Mouse (Mus musculus) hindbrain, embryonic 10.5 days (tissue): ENCODE measurements around the gene Cep63. TPM values are rescaled to one million over a fixed set of nuclear protein-coding genes. Genes with fewer than 3 reads are reported as not detected.

ENCODE experiments used
- DNase-seq: peaks from one replicate; pipeline ENCODE4 v3.0.0-alpha.2; 2017; ENCODE audit warnings: low spot score
- H3K27ac ChIP-seq: fragments of 300-500 bp; sonication (generic); 2 replicates; pipeline ENCODE4 v1.5.1; 2016; ENCODE audit warnings: mild to moderate bottlenecking, moderate library complexity
- H3K27me3 ChIP-seq: fragments of 300-500 bp; sonication (generic); 2 replicates; pipeline ENCODE4 v1.6.1; 2016; ENCODE audit warnings: mild to moderate bottlenecking; ENCODE audit not compliant: poor library complexity, insufficient read depth, severe bottlenecking
- H3K36me3 ChIP-seq: fragments of 300-500 bp; sonication (generic); 2 replicates; pipeline ENCODE4 v1.6.1; 2016; ENCODE audit warnings: mild to moderate bottlenecking, moderate library complexity
- H3K4me1 ChIP-seq: fragments of 300-500 bp; sonication (generic); replicated peaks from 2 replicates; pipeline ENCODE4 v1.6.1; 2016; ENCODE audit warnings: mild to moderate bottlenecking
- H3K4me3 ChIP-seq: fragments of 300-500 bp; sonication (generic); 2 replicates; pipeline ENCODE4 v1.5.1; 2016; ENCODE audit warnings: mild to moderate bottlenecking, moderate library complexity
- H3K9me3 ChIP-seq: fragments of 300-500 bp; sonication (generic); 2 replicates; pipeline ENCODE4 v1.6.1; 2016; ENCODE audit warnings: mild to moderate bottlenecking, moderate library complexity
- WGBS: fragments of 180-500 bp; shearing (Covaris S2); methylation state at CpG from one replicate; pipeline ENCODE4 v1.1.7; 2016; 5-methylcytosine and 5-hydroxymethylcytosine counted together
- polyA plus RNA-seq: library from polyadenylated mRNA; unstranded; fragments of >200 nt; fragmentation: Nextera tagmentation; extraction: Ambion mirVana; gene quantifications from 2 replicates; pipeline ENCODE4 v1.2.1, GENCODE M21; 2016

Cep63 gene
- polyA plus RNA-seq, 1 experiment from 2014 or later, result 45.2 TPM

GRCm38 (mm10) chr9:102643071-102643485, 16.7 kb upstream of the Cep63 start:
- Histone ChIP-seq H3K4me1 (peaks cover 53% of the 10 kb centered on the region), H3K36me3 (no peaks in the 10 kb centered on the region), H3K27me3 (no peaks in the 10 kb centered on the region), H3K9me3 (no peaks in the 10 kb centered on the region), H3K4me3 (no peak overlapping the region), H3K27ac (peak overlapping the region; percentile 87)
- peak; percentile 54 for DNase-seq
- WGBS, result 41% methylated on average over 8 of the region's 8 CpGs

- WGBS, result 77% methylated on average over 6 of the region's 6 CpGs
- Histone ChIP-seq H3K27ac (0 out of 2 replicates have a peak overlapping the region, but pooled peaks have one; percentile 25), H3K4me1 (peaks cover 64% of the 10 kb centered on the region), H3K27me3 (no peaks in the 10 kb centered on the region), H3K4me3 (no peak overlapping the region), H3K36me3 (no peaks in the 10 kb centered on the region), H3K9me3 (no peaks in the 10 kb centered on the region)
- no peak for DNase-seq
These were observed 15.2 kb upstream of the Cep63 start for GRCm38 (mm10) chr9:102641531-102641930.

GRCm38 (mm10) chr9:102639510-102639909, 13.2 kb upstream of the Cep63 start:
- WGBS, result 86% methylated on average over 8 of the region's 8 CpGs
- H3K9me3 ChIP-seq, result no peaks in the 10 kb centered on the region
- H3K36me3 ChIP-seq, result peaks cover 6% of the 10 kb centered on the region
- no peaks in the 10 kb centered on the region for H3K27me3 ChIP-seq
- no peak overlapping the region for H3K4me3 ChIP-seq
- peaks cover 47% of the 10 kb centered on the region for H3K4me1 ChIP-seq
- no peak for DNase-seq
- no peak overlapping the region for H3K27ac ChIP-seq

- WGBS, result 75% methylated on average over 7 of the region's 7 CpGs
- no peaks in the 10 kb centered on the region for H3K9me3 ChIP-seq
- no peak for DNase-seq
- no peak overlapping the region for H3K4me3 ChIP-seq
- H3K36me3 ChIP-seq, result peaks cover 12% of the 10 kb centered on the region
- H3K27me3 ChIP-seq, result no peaks in the 10 kb centered on the region
- H3K4me1 ChIP-seq, result peaks cover 41% of the 10 kb centered on the region
- H3K27ac ChIP-seq, result no peak overlapping the region
These were observed 12.6 kb upstream of the Cep63 start for GRCm38 (mm10) chr9:102638963-102639362.

- Histone ChIP-seq H3K27ac (peak overlapping the region; percentile 67), H3K9me3 (no peaks in the 10 kb centered on the region), H3K27me3 (no peaks in the 10 kb centered on the region), H3K4me1 (peaks cover 23% of the 10 kb centered on the region), H3K36me3 (peaks cover 19% of the 10 kb centered on the region), H3K4me3 (no peak overlapping the region)
- WGBS, result 79% methylated on average over 4 of the region's 4 CpGs
- no peak for DNase-seq
These were observed 10.8 kb upstream of the Cep63 start for GRCm38 (mm10) chr9:102637115-102637514.

GRCm38 (mm10) chr9:102636553-102636952, 10.2 kb upstream of the Cep63 start:
- H3K27ac ChIP-seq, result peak overlapping the region; percentile 67
- H3K36me3 ChIP-seq, result peaks cover 24% of the 10 kb centered on the region
- no peak overlapping the region for H3K4me3 ChIP-seq
- 6% methylated on average over 4 of the region's 4 CpGs for WGBS
- H3K4me1 ChIP-seq, result peaks cover 19% of the 10 kb centered on the region
- no peaks in the 10 kb centered on the region for H3K27me3 ChIP-seq
- peak; percentile 61 for DNase-seq
- H3K9me3 ChIP-seq, result no peaks in the 10 kb centered on the region

GRCm38 (mm10) chr9:102634453-102634852, 8.1 kb upstream of the Cep63 start:
- no peaks in the 10 kb centered on the region for H3K9me3 ChIP-seq
- no peak overlapping the region for H3K4me3 ChIP-seq
- peaks cover 19% of the 10 kb centered on the region for H3K4me1 ChIP-seq
- H3K27ac ChIP-seq, result no peak overlapping the region
- H3K36me3 ChIP-seq, result peaks cover 34% of the 10 kb centered on the region
- H3K27me3 ChIP-seq, result no peaks in the 10 kb centered on the region
- 91% methylated on average over 8 of the region's 8 CpGs for WGBS
- DNase-seq, result no peak

GRCm38 (mm10) chr9:102632923-102633537, 6.7 kb upstream of the Cep63 start:
- WGBS, result 43% methylated on average over 1 of the region's 1 CpGs
- H3K9me3 ChIP-seq, result no peaks in the 10 kb centered on the region
- H3K27ac ChIP-seq, result 0 out of 2 replicates have a peak overlapping the region, but pooled peaks have one; percentile 59
- no peaks in the 10 kb centered on the region for H3K27me3 ChIP-seq
- H3K36me3 ChIP-seq, result peaks cover 34% of the 10 kb centered on the region
- DNase-seq, result peak; percentile 39
- H3K4me1 ChIP-seq, result peaks cover 12% of the 10 kb centered on the region
- H3K4me3 ChIP-seq, result no peak overlapping the region

- WGBS, result 96% methylated on average over 4 of the region's 4 CpGs
- peaks cover 34% of the 10 kb centered on the region for H3K36me3 ChIP-seq
- no peaks in the 10 kb centered on the region for H3K9me3 ChIP-seq
- DNase-seq, result no peak
- H3K27me3 ChIP-seq, result no peaks in the 10 kb centered on the region
- H3K4me3 ChIP-seq, result no peak overlapping the region
- H3K4me1 ChIP-seq, result peaks cover 15% of the 10 kb centered on the region
- no peak overlapping the region for H3K27ac ChIP-seq
These were observed 5.8 kb upstream of the Cep63 start for GRCm38 (mm10) chr9:102632173-102632572.

- DNase-seq, result no peak
- Histone ChIP-seq H3K27me3 (no peaks in the 10 kb centered on the region), H3K27ac (no peak overlapping the region), H3K4me3 (no peak overlapping the region), H3K36me3 (peaks cover 34% of the 10 kb centered on the region), H3K4me1 (peaks cover 14% of the 10 kb centered on the region), H3K9me3 (no peaks in the 10 kb centered on the region)
- WGBS, result 71% methylated on average over 2 of the region's 2 CpGs
These were observed 5.3 kb upstream of the Cep63 start for GRCm38 (mm10) chr9:102631589-102632147.

GRCm38 (mm10) chr9:102629052-102629451, 2.7 kb upstream of the Cep63 start:
- H3K27ac ChIP-seq, result no peak overlapping the region
- no peak overlapping the region for H3K4me3 ChIP-seq
- no peaks in the 10 kb centered on the region for H3K9me3 ChIP-seq
- no peak for DNase-seq
- 67% methylated on average over 7 of the region's 7 CpGs for WGBS
- H3K4me1 ChIP-seq, result peaks cover 18% of the 10 kb centered on the region
- H3K27me3 ChIP-seq, result no peaks in the 10 kb centered on the region
- peaks cover 23% of the 10 kb centered on the region for H3K36me3 ChIP-seq

- H3K9me3 ChIP-seq, result no peaks in the 10 kb centered on the region
- H3K4me3 ChIP-seq, result peak overlapping the region; percentile 93
- no peaks in the 10 kb centered on the region for H3K27me3 ChIP-seq
- H3K27ac ChIP-seq, result peak overlapping the region; percentile 100
- no peak for DNase-seq
- H3K36me3 ChIP-seq, result peaks cover 17% of the 10 kb centered on the region
- WGBS, result 93% methylated on average over 7 of the region's 7 CpGs
- H3K4me1 ChIP-seq, result peaks cover 18% of the 10 kb centered on the region
These were observed 1.1 kb upstream of the Cep63 start for GRCm38 (mm10) chr9:102627442-102627841.

- WGBS, result under 1% methylated on average over 9 of the region's 9 CpGs
- Histone ChIP-seq H3K9me3 (no peaks in the 10 kb centered on the region), H3K4me1 (peaks cover 18% of the 10 kb centered on the region), H3K4me3 (peak overlapping the region; percentile 93), H3K27me3 (no peaks in the 10 kb centered on the region), H3K27ac (peak overlapping the region; percentile 100), H3K36me3 (peaks cover 13% of the 10 kb centered on the region)
- no peak for DNase-seq
These were observed 498 bp upstream of the Cep63 start for GRCm38 (mm10) chr9:102626839-102627225.
